Mouse (Mus musculus) cerebellum, postnatal 14 days (tissue): ENCODE results near the gene Col12a1.
A peak's percentile ranks its signal among the peaks of the same experiment; 100 is the strongest.

ENCODE experiments used
- DNase-seq, 2 experiments: peaks; one replicate each; pipeline ENCODE4 v3.0.0; 2021; ENCODE audit warnings: mixed read lengths in 2 of 2

Col12a1 gene

GRCm38 (mm10) chr9:79718481-79719370 is at the start of gene Col12a1:
TSS of gene Col12a1 (minus strand) at chr9:79718831.
- DNase-seq = peak; percentile 60 to 69

GRCm38 (mm10) chr9:79766991-79767545 is 48.4 kb upstream of the Col12a1 start:
- DNase-seq = no peak

GRCm38 (mm10) chr9:79765329-79765728 is 46.7 kb upstream of the Col12a1 start:
- DNase-seq = no peak

- DNase-seq = no peak
These were observed 43.9 kb upstream of the Col12a1 start for GRCm38 (mm10) chr9:79762519-79762918.

GRCm38 (mm10) chr9:79760076-79760475 is 41.4 kb upstream of the Col12a1 start:
- no peak for DNase-seq

- peak; percentile 95 to 96 for DNase-seq
These were observed 40.9 kb upstream of the Col12a1 start, which contains the start of gene Cox7a2 for GRCm38 (mm10) chr9:79759385-79760005. TSS of gene Cox7a2 (minus strand) at chr9:79759878.

GRCm38 (mm10) chr9:79755311-79755710 is 36.7 kb upstream of the Col12a1 start:
- no peak for DNase-seq

- DNase-seq = no peak
These were observed 33.2 kb upstream of the Col12a1 start for GRCm38 (mm10) chr9:79751846-79752245.

- no peak for DNase-seq
These were observed 32.1 kb upstream of the Col12a1 start for GRCm38 (mm10) chr9:79750709-79751108.

- no peak for DNase-seq
These were observed 26.4 kb upstream of the Col12a1 start for GRCm38 (mm10) chr9:79745036-79745435.

GRCm38 (mm10) chr9:79735608-79736007 is 17.0 kb upstream of the Col12a1 start:
- no peak for DNase-seq

- DNase-seq = peak; percentile 19 to 53
These were observed 11.7 kb upstream of the Col12a1 start for GRCm38 (mm10) chr9:79730301-79730700.

GRCm38 (mm10) chr9:79723090-79723489 is 4.5 kb upstream of the Col12a1 start:
- DNase-seq = peak; percentile 53 to 65

GRCm38 (mm10) chr9:79721056-79721455 is 2.4 kb upstream of the Col12a1 start:
- peak; percentile 85 to 89 for DNase-seq

- no peak for DNase-seq
These were observed 1.5 kb upstream of the Col12a1 start for GRCm38 (mm10) chr9:79720143-79720542.

GRCm38 (mm10) chr9:79719451-79719850 is 820 bp upstream of the Col12a1 start:
- DNase-seq = peak; percentile 45 to 52

GRCm38 (mm10) chr9:79717836-79718475 is 675 bp downstream of the Col12a1 start:
- DNase-seq = peak; percentile 59 to 68

- peak; percentile 91 to 94 for DNase-seq
These were observed 1.5 kb downstream of the Col12a1 start for GRCm38 (mm10) chr9:79716909-79717835.

GRCm38 (mm10) chr9:79716496-79716895 is 2.1 kb downstream of the Col12a1 start:
- peak; percentile 44 to 61 for DNase-seq

GRCm38 (mm10) chr9:79714471-79715045 is 4.1 kb downstream of the Col12a1 start:
- DNase-seq = peak; percentile 82 to 90

- no peak for DNase-seq
These were observed 28.7 kb downstream of the Col12a1 start for GRCm38 (mm10) chr9:79689771-79690535.
